Comparison of ENCODE assay signal across 9 mouse cellular contexts in genomic region chr2:154294746-154295145, GRCm38 (mm10). TPM values are rescaled to one million over a fixed set of nuclear protein-coding genes. Genes with fewer than 3 reads are reported as not detected.
A peak's percentile ranks its signal among the peaks of the same experiment; 100 is the strongest.
DNase-seq lines count a peak whose midpoint lies in the region; ATAC-seq and TF ChIP-seq lines count a peak whose summit lies in the region.
"Not testable (repeated sequence)": the region's sequence is repeated elsewhere in the genome, so short reads cannot be mapped to it uniquely, and the experiment has no call there.
"Had no signal": no experiment of that assay in that cellular context is flagged by ENCODE, and none has a peak within 500 bp of the region (broad histone marks: within the 10 kb centered on the region; RNA-seq: fewer than 3 reads in every experiment).

No protein-coding gene starts in this region.

- H3K27me3 ChIP-seq in Patski; hindbrain, embryonic 14.5 days (ENCODE audit: control insufficient read depth, insufficient read depth, low read length); lung, postnatal 0 days (replicated peaks; ENCODE audit: insufficient read depth, low read length): not testable (repeated sequence)

- H3K4me2 ChIP-seq in hindbrain, embryonic 14.5 days (replicated peaks); lung, postnatal 0 days (replicated peaks; ENCODE audit: low read depth, low read length): not testable (repeated sequence)

- in situ Hi-C loops in Patski (cut with MboI; ENCODE audit: low pct_unique_long_range_greater_than_20kb): loop anchor here (10.0 kb wide), 1 partner anchor 80 kb away; no protein-coding TSS in a partner anchor

- not testable (repeated sequence) for H3K4me1 ChIP-seq in hindbrain, embryonic 14.5 days (replicated peaks; ENCODE audit: control insufficient read depth, insufficient read depth, low read length); lung, postnatal 0 days (ENCODE audit: insufficient read depth, low read depth, low read length)

- not testable (repeated sequence) for TF ChIP-seq EP300 in lung, postnatal 0 days (IDR thresholded peaks at IDR 0.05)

- H3K27ac ChIP-seq in hindbrain, embryonic 14.5 days; lung, postnatal 0 days (ENCODE audit: low read length): not testable (repeated sequence)

- not testable (repeated sequence) for DNase-seq in Patski (ENCODE audit: low read depth, low spot score)
- peak; percentile 7 for DNase-seq in cerebellum, adult 9-11 months
- peak; percentile 43 to 60 for DNase-seq in frontal cortex, postnatal 36 days (ENCODE audit: low spot score in 2 of 2)
- peak; percentile 82 for DNase-seq in hindbrain, embryonic 14.5 days (ENCODE audit: low spot score)
- peak; percentile 21 to 29 for DNase-seq in layer of hippocampus, postnatal 14 days (ENCODE audit: low spot score in 2 of 2)
- DNase-seq in lung, postnatal 0 days (ENCODE audit: low spot score): peak; percentile 41
- peak; percentile 6 for DNase-seq in retina, postnatal 7 days (ENCODE audit: low read depth, low spot score)
- peak; percentile 76 for DNase-seq in thymus, postnatal 4 days

- CTCF ChIA-PET in Patski (lab: Charles Lee): not testable (repeated sequence)

- H3K9me3 ChIP-seq in hindbrain, embryonic 14.5 days (ENCODE audit: control insufficient read depth, low read length); lung, postnatal 0 days (ENCODE audit: low read length): not testable (repeated sequence)

- peak; percentile 74 for TF ChIP-seq CTCF in Patski (IDR thresholded peaks at IDR 0.05)
- peak; percentile 68 for TF ChIP-seq CTCF in lung, postnatal 0 days (IDR thresholded peaks at IDR 0.05)

- ATAC-seq in Patski; hindbrain, embryonic 14.5 days (ENCODE audit: low FRiP score); lung, postnatal 0 days: not testable (repeated sequence)

- H3K9ac ChIP-seq in hindbrain, embryonic 14.5 days; lung, postnatal 0 days (replicated peaks; ENCODE audit: low read depth): not testable (repeated sequence)

- H3K4me3 ChIP-seq in hindbrain, embryonic 14.5 days (replicated peaks; ENCODE audit: low read length); lung, postnatal 0 days (ENCODE audit: low read depth, low read length): not testable (repeated sequence)

- WGBS in hindbrain, embryonic 14.5 days: 4% methylated on average over 10 of the region's 10 CpGs
- WGBS in lung, postnatal 0 days: 3% methylated on average over 10 of the region's 10 CpGs

- not testable (repeated sequence) for H3K36me3 ChIP-seq in hindbrain, embryonic 14.5 days (replicated peaks; ENCODE audit: control insufficient read depth, insufficient read depth); lung, postnatal 0 days (ENCODE audit: insufficient read depth, low read length)

- POLR2A ChIA-PET in Patski (lab: Charles Lee): not testable (repeated sequence)

RNA-seq across cellular contexts. Expression of gene Bpifb9b, which starts 12.3 kb away (rescaled TPM):
- polyA plus RNA-seq in Patski (2021): not detected
- not detected in 2 replicates for polyA plus RNA-seq in hindbrain, embryonic 14.5 days (2014; fragmentation: Nextera tagmentation; extraction: Ambion mirVana)
- not detected for total RNA-seq in layer of hippocampus, postnatal 14 days (2021)
- not detected in 2 replicates for polyA plus RNA-seq in lung, postnatal 0 days (2015; fragmentation: Nextera tagmentation; extraction: Ambion mirVana)
- total RNA-seq: gastrocnemius, postnatal 4 days had no signal

RNA-seq across cellular contexts. Expression of gene Bpifb9a, which starts 37.1 kb away (rescaled TPM):
- polyA plus RNA-seq in Patski (2021): not detected
- not detected in 2 replicates for polyA plus RNA-seq in hindbrain, embryonic 14.5 days (2014; fragmentation: Nextera tagmentation; extraction: Ambion mirVana)
- not detected for total RNA-seq in layer of hippocampus, postnatal 14 days (2021)
- polyA plus RNA-seq in lung, postnatal 0 days (2015; fragmentation: Nextera tagmentation; extraction: Ambion mirVana): not detected in 2 replicates
- total RNA-seq: gastrocnemius, postnatal 4 days had no signal
